Mouse (Mus musculus) small intestine, adult 10 weeks (tissue): ENCODE measurements around the gene Bcl7a. TPM values are rescaled to one million over a fixed set of nuclear protein-coding genes. Genes with fewer than 3 reads are reported as not detected.

Experiments used
- polyA plus RNA-seq: library from polyadenylated mRNA; stranded (reverse); fragments of 350-450 nt; fragmentation: Illumina TruSeq; extraction: RNeasy Lipid Tissue Mini Kit (QIAGEN cat#74804); gene quantifications from one replicate; pipeline ENCODE4 v1.2.3, GENCODE M21; 2014; ENCODE audit warnings: low replicate concordance

The Bcl7a gene
- polyA plus RNA-seq: 2.0 TPM

DNA sequence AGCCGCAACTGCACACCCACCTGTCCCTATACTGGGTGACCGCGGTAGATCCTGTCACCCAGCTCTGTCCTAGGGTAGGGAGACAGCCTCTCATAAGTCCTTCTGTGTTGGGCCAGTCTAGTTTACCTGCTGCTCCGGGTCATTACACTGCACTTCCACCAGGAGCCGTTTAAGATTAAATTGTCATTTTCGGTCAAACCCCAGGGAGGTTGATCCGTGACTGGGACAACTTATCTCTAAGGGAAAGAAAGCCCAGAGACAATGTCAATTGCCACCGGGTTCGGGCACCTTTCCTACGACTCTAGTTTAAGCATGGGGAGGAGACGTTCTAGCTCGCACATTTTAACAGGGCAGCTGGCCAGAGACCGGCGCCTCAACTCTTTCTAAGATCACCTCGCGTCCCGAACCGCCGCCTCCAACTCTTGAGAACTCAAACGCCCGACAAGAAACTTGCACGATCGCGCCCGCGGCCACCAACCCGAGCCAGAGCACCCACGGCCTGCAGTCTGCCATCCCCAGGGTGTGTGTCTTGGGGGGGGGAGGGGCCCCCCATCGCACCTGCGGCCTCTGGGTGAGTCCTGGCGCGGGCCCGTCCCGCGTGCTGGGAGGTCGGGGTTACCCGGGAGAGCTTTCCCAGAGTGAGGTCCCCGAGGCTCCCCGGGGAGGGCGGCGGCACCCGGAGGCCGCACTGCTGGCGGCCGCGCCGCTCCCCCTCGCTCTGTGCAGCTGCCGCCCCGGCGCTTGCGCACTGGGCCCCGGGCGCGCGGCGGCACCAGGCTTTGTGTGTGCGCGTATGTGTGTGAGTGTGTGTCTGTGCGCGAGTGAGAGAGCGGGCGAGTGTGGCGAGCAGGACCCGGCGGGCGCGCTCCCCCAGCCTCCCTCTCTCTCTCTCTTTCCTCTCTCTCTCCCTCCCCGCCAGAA lies at the start of gene Bcl7a:
TSS of gene Bcl7a (plus strand) at position 128 of the 921 bp plus-strand sequence.

DNA sequence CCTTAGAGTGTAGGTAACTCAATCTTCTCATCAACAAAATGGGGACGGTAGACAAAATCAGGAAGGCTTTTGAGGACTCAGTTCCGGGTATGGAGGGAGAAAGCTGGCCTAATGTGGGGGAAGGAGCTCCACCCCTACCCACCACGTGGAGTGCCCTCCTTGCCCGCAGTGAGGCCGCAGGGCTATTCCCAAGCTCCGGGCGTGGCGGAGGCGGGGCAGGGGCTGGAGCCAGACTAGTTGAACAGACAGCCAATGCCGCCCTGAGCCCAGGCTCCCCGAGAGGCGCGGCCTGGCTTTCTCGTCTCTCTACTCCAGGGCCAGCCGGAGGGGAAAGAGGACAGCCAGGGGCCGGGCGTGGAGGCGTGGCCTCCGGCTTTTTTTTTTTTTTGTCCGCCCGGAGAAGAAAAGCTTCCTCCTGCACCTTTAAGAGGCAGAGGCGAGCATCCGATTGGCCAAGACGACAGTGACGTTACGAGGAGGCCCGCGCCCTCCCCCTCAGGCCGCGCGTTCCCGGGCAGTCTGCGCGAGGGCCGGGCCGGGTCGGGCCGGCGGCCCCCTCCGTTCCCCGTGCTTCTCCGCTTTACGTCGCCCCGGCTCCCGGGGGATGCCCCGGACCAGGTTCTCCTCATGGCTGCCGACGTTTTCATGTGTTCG lies 50.8 kb downstream of the Bcl7a start, which contains the start of gene Mlxip:
TSS of gene Mlxip (plus strand) at position 496 of the 654 bp plus-strand sequence.

Other genes with a start within 250 kb of the Bcl7a start
- 0.26 TPM for gene Rhof, start 211.1 kb upstream of the Bcl7a start, polyA plus RNA-seq
- 4.3 TPM for gene Setd1b, start 201.6 kb upstream of the Bcl7a start, polyA plus RNA-seq
- gene Psmd9, start 174.4 kb upstream of the Bcl7a start, polyA plus RNA-seq: 3.3 TPM
- 1.7 TPM for gene Hpd, start 161.1 kb upstream of the Bcl7a start, polyA plus RNA-seq
- not detected for gene Wdr66, start 91.7 kb upstream of the Bcl7a start, polyA plus RNA-seq
- gene Mlxip, start 51.0 kb downstream of the Bcl7a start, polyA plus RNA-seq: 10.8 TPM
- not detected for gene Lrrc43, start 145.5 kb downstream of the Bcl7a start, polyA plus RNA-seq
- gene Il31, start 145.7 kb downstream of the Bcl7a start, polyA plus RNA-seq: not detected
- gene B3gnt4, start 166.6 kb downstream of the Bcl7a start, polyA plus RNA-seq: not detected
- gene Diablo, start 180.3 kb downstream of the Bcl7a start, polyA plus RNA-seq: 60.3 TPM
- gene Gm49027, start 181.7 kb downstream of the Bcl7a start, polyA plus RNA-seq: not detected
- 8.2 TPM for gene Vps33a, start 229.2 kb downstream of the Bcl7a start, polyA plus RNA-seq